Mouse (Mus musculus) E14TG2a.4 (cell line): ENCODE measurements around the gene Nit2.

Experiments
- CTCF ChIP-seq: conservative IDR thresholded peaks from 2 replicates; pipeline ENCODE4 v1.5.1; 2014; ENCODE audit warnings: low read length
- NANOG ChIP-seq: IDR thresholded peaks from 2 replicates; pipeline ENCODE4 v1.6.1; 2014; ENCODE audit warnings: borderline replicate concordance, low read length, mixed read lengths
- POU5F1 ChIP-seq: IDR thresholded peaks from 2 replicates; pipeline ENCODE4 v1.6.1; 2014; ENCODE audit warnings: low read length, borderline replicate concordance

- no peak for TF ChIP-seq CTCF
- no peak for TF ChIP-seq NANOG
- no peak for TF ChIP-seq POU5F1
These were observed 33.5 kb downstream of the Nit2 start for GRCm38 (mm10) chr16:57133611-57134010.
